Mouse (Mus musculus): ENCODE data around the gene Gabbr1. TPM values are rescaled to one million over a fixed set of nuclear protein-coding genes. Genes with fewer than 3 reads are reported as not detected.
"Not testable (repeated sequence)": the region's sequence is repeated elsewhere in the genome, so short reads cannot be mapped to it uniquely, and the experiment has no call there.

Gene Gabbr1
- polyA plus RNA-seq, 1 experiment = 282 TPM

DNA sequence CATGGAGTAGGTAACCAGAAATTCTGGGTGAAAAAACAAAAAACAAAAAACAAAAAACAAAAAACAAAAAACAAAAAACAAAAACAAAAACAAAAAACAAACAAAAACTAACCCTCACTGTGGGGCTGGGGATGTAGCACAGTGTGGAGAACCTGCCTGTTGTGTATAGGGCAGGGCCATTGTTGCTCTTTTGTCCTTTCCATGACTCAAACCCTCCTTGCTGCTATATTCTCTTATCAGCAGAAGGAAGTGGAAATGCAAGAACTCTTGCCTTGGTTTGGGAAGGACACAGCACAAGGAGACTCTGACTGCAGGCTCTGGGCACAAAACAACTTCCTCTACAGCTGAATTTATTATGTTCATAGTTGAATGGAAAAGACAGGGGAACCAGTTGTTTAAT lies 29.4 kb upstream of the Gabbr1 start:
- no peak for DNase-seq (ENCODE audit: low read depth)
- TF ChIP-seq CTCF (IDR thresholded peaks at IDR 0.05; ENCODE audit: borderline replicate concordance, extremely low read depth, insufficient read depth, insufficient read length) = no peak
- TF ChIP-seq POLR2A (IDR thresholded peaks at IDR 0.05; ENCODE audit: borderline replicate concordance, extremely low read depth, insufficient read depth, insufficient read length, poor library complexity, severe bottlenecking) = no peak

DNA sequence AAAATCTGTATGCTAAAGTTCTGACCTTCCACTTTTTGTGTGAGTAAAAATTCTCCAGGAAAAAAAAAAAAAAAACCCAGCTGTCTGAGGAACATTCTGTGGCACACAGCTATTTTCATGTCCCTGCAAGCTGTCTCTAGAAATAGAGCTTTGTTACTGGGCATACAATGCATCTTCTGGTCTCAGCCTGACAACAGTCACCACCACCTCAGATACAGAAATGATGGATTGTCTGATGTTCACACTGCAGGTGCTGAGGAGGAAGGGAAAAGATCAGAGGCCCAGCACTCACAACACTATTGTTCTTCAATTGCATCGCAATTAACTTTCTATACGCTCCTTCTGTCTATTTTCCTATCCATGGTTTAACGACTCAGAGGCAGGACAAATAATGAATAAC lies 27.4 kb upstream of the Gabbr1 start:
- no peak for DNase-seq (ENCODE audit: low read depth)
- TF ChIP-seq CTCF (IDR thresholded peaks at IDR 0.05; ENCODE audit: borderline replicate concordance, extremely low read depth, insufficient read depth, insufficient read length) = no peak
- TF ChIP-seq POLR2A (IDR thresholded peaks at IDR 0.05; ENCODE audit: borderline replicate concordance, extremely low read depth, insufficient read depth, insufficient read length, poor library complexity, severe bottlenecking) = no peak

DNA sequence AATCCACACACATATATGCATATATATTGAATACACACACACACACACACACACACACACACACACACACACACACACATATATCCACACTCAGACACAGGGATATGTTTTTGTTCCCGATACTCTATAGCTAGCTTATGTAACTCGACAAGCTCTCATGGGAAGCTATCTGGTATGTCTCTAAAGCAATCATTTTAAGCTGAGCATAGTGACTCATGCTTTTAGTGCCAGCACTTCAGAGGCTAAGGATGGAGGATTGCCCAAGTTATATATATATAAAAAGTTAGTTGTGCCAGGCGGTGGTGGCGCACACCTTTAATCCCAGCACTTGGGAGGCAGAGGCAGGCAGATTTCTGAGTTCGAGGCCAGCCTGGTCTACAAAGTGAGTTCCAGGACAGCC lies 26.5 kb upstream of the Gabbr1 start:
- DNase-seq (ENCODE audit: low read depth) = not testable (repeated sequence)

DNA sequence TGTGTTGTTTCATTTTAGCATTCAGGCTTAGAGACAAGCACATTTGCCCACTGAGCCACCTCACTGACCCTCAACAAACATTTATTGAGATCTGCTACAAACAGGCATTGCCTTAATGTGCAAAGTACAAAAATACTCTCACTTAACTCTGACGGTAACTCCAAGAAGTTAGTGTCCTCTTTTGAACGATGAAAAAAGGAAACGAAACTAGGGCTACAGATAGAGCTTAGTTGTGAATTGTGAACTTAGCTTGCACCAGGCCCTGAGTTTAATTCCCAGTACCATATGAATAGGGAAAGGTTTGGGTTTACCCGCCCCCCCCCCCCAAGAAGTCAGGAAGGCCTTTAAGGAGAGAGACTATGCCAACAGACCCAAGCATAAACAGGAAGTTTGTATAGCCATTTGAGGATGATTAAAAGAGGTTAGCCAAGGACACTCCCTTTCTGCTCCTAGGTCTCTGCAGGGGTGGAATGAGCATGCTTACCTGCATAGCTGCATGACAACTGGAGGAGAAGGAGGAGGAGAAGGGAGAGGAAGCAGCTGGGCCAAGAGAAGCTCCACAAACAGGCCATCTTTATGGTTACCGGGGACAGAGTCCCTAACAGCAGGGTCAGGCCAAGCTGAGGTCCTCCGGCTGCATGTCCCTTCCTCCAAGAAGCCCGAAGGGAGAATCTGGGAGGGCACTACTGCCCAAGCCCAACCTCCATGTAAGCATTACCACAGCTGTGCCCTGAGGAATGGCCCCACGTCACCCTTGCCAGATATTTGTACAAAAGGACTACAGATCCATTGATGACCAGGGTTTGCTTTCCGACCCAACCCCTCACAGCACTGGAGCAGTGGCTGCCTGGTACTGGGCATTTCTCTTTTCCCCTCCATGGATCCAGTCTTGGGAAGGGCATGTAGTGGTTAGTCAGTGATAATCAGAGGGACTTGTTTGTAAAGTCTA lies 22.9 kb upstream of the Gabbr1 start, which contains the start of gene Mog:
TSS of gene Mog (minus strand) at position 771 of the 949 bp plus-strand sequence.
- no peak for DNase-seq (ENCODE audit: low read depth)
- TF ChIP-seq POLR2A (IDR thresholded peaks at IDR 0.05; ENCODE audit: borderline replicate concordance, extremely low read depth, insufficient read depth, insufficient read length, poor library complexity, severe bottlenecking) = no peak
- TF ChIP-seq CTCF (IDR thresholded peaks at IDR 0.05; ENCODE audit: borderline replicate concordance, extremely low read depth, insufficient read depth, insufficient read length) = no peak

DNA sequence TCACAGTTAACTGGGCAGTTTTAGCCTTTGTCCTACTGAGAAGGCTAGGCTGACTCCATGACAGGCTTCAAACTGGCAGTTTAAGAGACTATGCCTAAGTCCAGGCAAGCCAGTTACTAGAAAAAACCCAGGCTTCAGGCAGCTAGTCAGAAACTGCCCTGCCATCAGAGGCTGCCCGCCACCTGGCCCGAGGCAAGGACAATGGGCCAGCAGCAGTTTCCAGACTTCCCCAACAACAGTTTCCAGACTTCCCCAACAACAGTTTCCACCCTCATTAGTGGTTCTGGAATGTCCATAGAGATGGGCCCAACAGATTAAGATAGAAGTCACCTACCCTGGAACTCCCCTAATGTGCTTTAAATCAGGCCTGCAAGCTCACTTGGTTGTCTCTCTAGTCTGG lies 19.3 kb upstream of the Gabbr1 start:
- no peak for TF ChIP-seq CTCF (IDR thresholded peaks at IDR 0.05; ENCODE audit: borderline replicate concordance, extremely low read depth, insufficient read depth, insufficient read length)
- no peak for TF ChIP-seq POLR2A (IDR thresholded peaks at IDR 0.05; ENCODE audit: borderline replicate concordance, extremely low read depth, insufficient read depth, insufficient read length, poor library complexity, severe bottlenecking)
- no peak for DNase-seq (ENCODE audit: low read depth)

DNA sequence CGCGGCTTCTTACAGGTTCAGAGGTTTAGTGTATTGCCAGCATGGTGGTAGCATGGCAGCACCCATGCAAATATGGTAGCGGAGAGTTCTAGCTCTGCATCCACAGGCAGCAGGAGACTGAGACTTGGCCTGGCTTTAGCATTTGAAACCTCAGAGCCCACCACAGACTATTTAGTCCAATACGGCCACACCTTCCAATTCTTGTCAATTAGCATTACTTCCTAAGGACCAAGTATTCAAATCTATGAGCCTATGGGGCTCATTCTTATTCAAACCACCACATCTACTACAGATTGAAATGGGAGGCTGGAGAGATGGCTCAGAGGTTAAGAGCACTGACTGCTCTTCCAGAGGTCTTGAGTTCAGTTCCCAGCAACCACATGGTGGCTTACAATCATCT lies 18.3 kb upstream of the Gabbr1 start:
- TF ChIP-seq CTCF (IDR thresholded peaks at IDR 0.05; ENCODE audit: borderline replicate concordance, extremely low read depth, insufficient read depth, insufficient read length) (no peak), POLR2A (IDR thresholded peaks at IDR 0.05; ENCODE audit: borderline replicate concordance, extremely low read depth, insufficient read depth, insufficient read length, poor library complexity, severe bottlenecking) (no peak)
- DNase-seq (ENCODE audit: low read depth) = no peak

DNA sequence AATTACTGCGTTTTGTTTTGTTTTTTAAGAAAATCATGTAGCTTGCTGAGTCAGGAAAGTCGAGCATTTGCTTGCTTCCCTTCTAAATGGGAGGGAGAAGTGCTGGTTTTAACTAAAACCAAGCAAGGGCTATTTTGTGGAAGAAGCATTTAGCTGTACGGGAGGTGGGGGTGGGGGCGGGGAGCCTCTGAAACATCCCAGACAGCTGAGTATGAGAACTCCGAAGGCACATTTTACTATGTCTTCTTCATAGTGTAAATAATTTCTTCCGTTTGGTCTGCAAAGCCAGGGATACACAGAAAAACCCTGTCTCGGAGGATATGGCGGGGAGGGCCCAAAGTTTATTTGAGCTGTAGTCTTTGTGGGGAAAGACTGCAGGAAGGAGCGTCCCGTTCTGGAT lies 17.6 kb upstream of the Gabbr1 start:
- TF ChIP-seq POLR2A (IDR thresholded peaks at IDR 0.05; ENCODE audit: borderline replicate concordance, extremely low read depth, insufficient read depth, insufficient read length, poor library complexity, severe bottlenecking) (no peak), CTCF (IDR thresholded peaks at IDR 0.05; ENCODE audit: borderline replicate concordance, extremely low read depth, insufficient read depth, insufficient read length) (no peak)
- DNase-seq (ENCODE audit: low read depth) = no peak

DNA sequence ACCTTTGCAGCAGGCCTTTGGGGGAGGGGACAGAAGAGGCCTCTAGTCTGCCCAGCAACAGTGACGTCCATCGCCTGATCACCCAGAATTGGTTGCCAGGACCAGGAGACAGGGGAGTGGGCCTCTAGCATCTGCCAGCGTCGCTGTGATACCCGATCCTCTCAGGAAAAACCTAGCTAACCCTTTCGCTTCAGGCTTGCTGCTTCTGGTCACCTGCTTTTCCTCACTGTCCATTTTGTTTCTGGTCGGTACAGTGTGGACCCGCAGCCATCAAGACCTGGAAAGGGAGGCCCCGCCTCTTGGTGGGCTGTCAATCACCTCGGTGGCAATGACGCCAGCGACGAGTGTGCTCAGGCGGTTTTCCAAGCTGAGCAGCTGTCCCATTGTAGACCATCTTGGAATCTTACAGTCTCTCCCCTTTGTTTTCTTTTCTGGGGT lies 17.1 kb upstream of the Gabbr1 start:
- 0 out of 2 replicates have a peak, but pooled peaks have one; percentile 19 for TF ChIP-seq POLR2A (IDR thresholded peaks at IDR 0.05; ENCODE audit: borderline replicate concordance, extremely low read depth, insufficient read depth, insufficient read length, poor library complexity, severe bottlenecking)
- no peak for TF ChIP-seq CTCF (IDR thresholded peaks at IDR 0.05; ENCODE audit: borderline replicate concordance, extremely low read depth, insufficient read depth, insufficient read length)
- DNase-seq (ENCODE audit: low read depth) = peak; percentile 99

DNA sequence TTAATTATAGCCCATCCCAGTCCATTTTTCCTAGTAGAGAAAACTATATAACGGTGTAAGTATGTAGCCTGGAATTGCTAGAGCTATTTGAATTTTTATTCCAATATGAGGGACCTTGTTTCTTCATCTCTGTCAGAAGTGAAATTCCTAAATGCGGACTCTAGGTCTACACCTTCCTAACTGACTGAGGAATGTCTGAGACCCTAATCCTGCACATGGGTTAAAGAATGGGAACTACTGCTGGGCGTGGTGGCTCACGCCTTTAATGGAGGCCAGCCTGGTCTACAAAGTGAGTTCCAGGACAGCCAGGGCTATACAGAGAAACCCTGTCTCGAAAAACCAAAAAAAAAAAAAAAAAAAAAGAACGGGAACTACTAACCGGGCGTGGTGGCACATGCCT lies 16.6 kb upstream of the Gabbr1 start:
- no peak for TF ChIP-seq POLR2A (IDR thresholded peaks at IDR 0.05; ENCODE audit: borderline replicate concordance, extremely low read depth, insufficient read depth, insufficient read length, poor library complexity, severe bottlenecking)
- no peak for TF ChIP-seq CTCF (IDR thresholded peaks at IDR 0.05; ENCODE audit: borderline replicate concordance, extremely low read depth, insufficient read depth, insufficient read length)
- no peak for DNase-seq (ENCODE audit: low read depth)

DNA sequence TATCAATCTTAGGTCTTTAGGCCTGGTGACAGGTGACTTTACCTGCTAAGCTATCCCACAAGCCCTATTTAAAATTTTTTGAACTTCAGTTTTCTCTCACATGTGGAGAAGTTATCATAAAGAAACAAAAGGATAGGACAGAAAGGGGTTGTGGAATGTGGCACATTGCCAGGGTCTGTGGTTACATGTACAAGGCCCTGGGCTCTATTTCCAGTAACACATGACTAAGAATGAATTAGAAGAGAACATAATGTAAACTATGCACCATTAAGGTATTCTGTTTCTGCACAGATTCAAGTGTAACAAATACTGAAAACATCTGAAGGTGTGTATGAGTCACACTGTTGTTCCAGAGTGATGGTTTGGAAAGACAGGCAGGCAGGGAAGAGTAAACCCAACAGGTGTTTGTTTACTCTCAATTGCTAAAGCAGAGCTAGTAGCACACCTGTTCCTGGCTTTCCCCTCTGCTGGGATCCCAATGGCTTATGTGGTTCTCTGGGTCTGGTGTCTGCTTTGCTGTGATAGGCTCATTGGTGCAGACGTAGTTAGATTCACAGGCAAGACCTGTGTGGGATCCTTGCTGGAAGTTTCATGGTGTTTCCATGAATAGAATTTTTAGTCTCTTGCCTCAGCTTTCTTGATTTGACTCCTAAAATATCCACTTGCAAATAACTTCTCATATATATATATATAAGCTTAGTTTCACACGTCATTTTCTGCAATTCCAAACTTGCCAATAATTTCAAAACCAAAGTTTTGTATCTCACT lies 6.5 kb upstream of the Gabbr1 start:
- no peak for TF ChIP-seq CTCF (IDR thresholded peaks at IDR 0.05; ENCODE audit: borderline replicate concordance, extremely low read depth, insufficient read depth, insufficient read length)
- TF ChIP-seq POLR2A (IDR thresholded peaks at IDR 0.05; ENCODE audit: borderline replicate concordance, extremely low read depth, insufficient read depth, insufficient read length, poor library complexity, severe bottlenecking) = no peak
- no peak for DNase-seq (ENCODE audit: low read depth)

DNA sequence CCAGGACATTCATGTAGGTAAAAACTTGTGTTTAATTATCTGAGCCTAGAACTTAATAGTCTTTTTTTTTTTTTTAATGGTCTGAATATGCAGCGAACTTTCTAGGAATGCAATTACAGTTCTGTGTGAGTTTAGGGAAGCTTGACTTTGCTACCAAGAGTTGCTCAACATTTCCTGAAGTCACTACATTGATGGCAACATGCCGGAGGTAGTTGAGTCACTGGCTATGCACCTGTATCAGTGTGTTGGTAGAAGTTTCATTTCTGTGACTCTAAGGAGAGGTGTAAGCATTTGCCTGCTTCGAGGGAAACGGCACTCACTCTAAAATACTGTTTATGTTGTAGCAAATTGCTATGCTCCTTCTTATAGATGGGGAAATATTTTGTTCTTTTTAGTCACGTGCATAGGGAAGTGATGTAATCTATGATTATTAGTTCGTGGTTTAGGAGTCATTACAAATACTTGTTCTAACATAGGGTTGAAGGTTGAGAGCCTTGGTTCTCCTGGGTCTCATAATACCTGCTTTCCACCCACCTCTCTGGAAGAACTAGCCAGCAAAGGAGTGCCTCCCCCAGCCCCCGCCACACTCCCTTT lies 1.0 kb upstream of the Gabbr1 start:
- TF ChIP-seq CTCF (IDR thresholded peaks at IDR 0.05; ENCODE audit: borderline replicate concordance, extremely low read depth, insufficient read depth, insufficient read length) (no peak), POLR2A (IDR thresholded peaks at IDR 0.05; ENCODE audit: borderline replicate concordance, extremely low read depth, insufficient read depth, insufficient read length, poor library complexity, severe bottlenecking) (no peak)
- DNase-seq (ENCODE audit: low read depth) = no peak

All from brain, embryonic 14.5 days (tissue).